Mouse (Mus musculus) limb, embryonic 12.5 days (tissue): Measurements from ENCODE around the gene Nid2. TPM values are rescaled to one million over a fixed set of nuclear protein-coding genes. Genes with fewer than 3 reads are reported as not detected.

Source experiments
- ATAC-seq: fragments of 200-750 bp; cut with Nextera tagmentation; 2 replicates; pipeline ENCODE4 v1.8.0; 2017; ENCODE audit warnings: low read depth, moderate TSS enrichment; ENCODE audit not compliant: insufficient number of reproducible peaks, insufficient read depth, low FRiP score, low TSS enrichment
- H3K27ac ChIP-seq: fragments of 300-500 bp; sonication (generic); 2 replicates; pipeline ENCODE4 v1.5.1; 2016; ENCODE audit warnings: mild to moderate bottlenecking, moderate library complexity
- H3K27me3 ChIP-seq: fragments of 300-500 bp; sonication (generic); 2 replicates; pipeline ENCODE4 v1.6.1; 2016; ENCODE audit warnings: mild to moderate bottlenecking, moderate library complexity
- H3K36me3 ChIP-seq: fragments of 300-500 bp; sonication (generic); 2 replicates; pipeline ENCODE4 v1.6.1; 2016; ENCODE audit warnings: mild to moderate bottlenecking, moderate library complexity
- H3K4me1 ChIP-seq: fragments of 300-500 bp; sonication (generic); replicated peaks from 2 replicates; pipeline ENCODE4 v1.6.1; 2016
- H3K4me2 ChIP-seq: fragments of 300-500 bp; sonication (generic); 2 replicates; pipeline ENCODE4 v1.6.1; 2016; ENCODE audit warnings: mild to moderate bottlenecking, moderate library complexity
- H3K4me3 ChIP-seq: fragments of 300-500 bp; sonication (generic); replicated peaks from 2 replicates; pipeline ENCODE4 v1.5.1; 2016; ENCODE audit warnings: mild to moderate bottlenecking
- H3K9ac ChIP-seq: fragments of 300-500 bp; sonication (generic); replicated peaks from 2 replicates; pipeline ENCODE4 v1.6.1; 2016; ENCODE audit warnings: mild to moderate bottlenecking, moderate library complexity
- H3K9me3 ChIP-seq: fragments of 300-500 bp; sonication (generic); 2 replicates; pipeline ENCODE4 v1.6.1; 2016; ENCODE audit warnings: mild to moderate bottlenecking, moderate library complexity
- WGBS: fragments of 180-500 bp; shearing (Covaris S2); methylation state at CpG from one replicate; pipeline ENCODE4 v1.1.7; 2016; 5-methylcytosine and 5-hydroxymethylcytosine counted together
- polyA plus RNA-seq: library from polyadenylated mRNA; unstranded; fragments of >200 nt; fragmentation: Nextera tagmentation; extraction: Ambion mirVana; gene quantifications from 2 replicates; pipeline ENCODE4 v1.2.1, GENCODE M21; 2016

Nid2 gene
- polyA plus RNA-seq, 1 experiment from 2014 or later: 87.1 TPM

DNA sequence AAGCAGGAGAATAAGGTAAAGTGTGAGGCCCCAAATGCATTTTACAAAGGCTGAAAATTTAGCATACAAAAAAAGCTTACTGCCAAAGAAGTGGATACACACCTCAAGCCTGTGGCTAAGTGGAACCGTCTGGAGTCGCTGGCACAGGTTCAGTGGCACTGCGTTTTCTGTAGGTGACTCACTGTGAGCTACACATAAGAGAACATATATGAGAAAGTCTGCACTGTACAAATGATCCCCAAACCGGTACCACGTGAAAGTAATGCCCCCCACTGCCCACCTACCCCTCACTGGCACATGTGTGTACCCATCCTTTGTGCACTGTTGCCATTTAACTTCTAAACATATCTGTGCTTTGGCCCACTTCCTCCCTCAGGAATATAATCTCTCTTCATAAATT lies 22.8 kb upstream of the Nid2 start:
- H3K27ac ChIP-seq: no peak overlapping the region
- no peaks in the 10 kb centered on the region for H3K4me1 ChIP-seq
- H3K9ac ChIP-seq: no peak overlapping the region
- no peaks in the 10 kb centered on the region for H3K27me3 ChIP-seq
- H3K4me2 ChIP-seq: no peak overlapping the region
- no peaks in the 10 kb centered on the region for H3K36me3 ChIP-seq
- no peaks in the 10 kb centered on the region for H3K9me3 ChIP-seq
- no peak overlapping the region for H3K4me3 ChIP-seq
- ATAC-seq: no peak
- WGBS: 79% methylated on average over 5 of the region's 5 CpGs

DNA sequence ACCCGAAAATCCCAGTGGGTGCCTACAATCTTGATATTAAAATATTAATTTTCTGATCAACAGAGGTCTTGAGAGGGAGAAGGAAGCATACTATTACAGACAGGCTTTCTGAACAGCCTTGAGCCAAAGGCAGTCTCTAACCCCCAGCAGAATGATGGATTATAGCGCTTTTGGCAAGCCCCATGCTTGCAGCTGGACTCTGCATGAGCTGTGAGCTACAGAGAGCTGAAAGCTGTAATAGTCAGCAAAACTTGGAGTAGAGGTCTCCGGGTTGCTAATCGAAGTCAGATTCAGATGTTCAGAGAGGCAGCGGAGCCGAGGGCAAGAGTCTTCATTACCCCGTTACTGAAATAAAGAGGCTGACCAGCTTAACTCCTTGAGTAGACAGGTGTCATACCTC lies 22.3 kb upstream of the Nid2 start:
- H3K4me1 ChIP-seq: no peaks in the 10 kb centered on the region; the same call in 1 of the 2 replicates
- WGBS: 59% methylated on average over 7 of the region's 7 CpGs
- H3K27ac ChIP-seq: no peak overlapping the region
- H3K9me3 ChIP-seq: no peaks in the 10 kb centered on the region
- no peaks in the 10 kb centered on the region for H3K27me3 ChIP-seq
- no peak overlapping the region for H3K4me3 ChIP-seq
- H3K36me3 ChIP-seq: no peaks in the 10 kb centered on the region
- no peak overlapping the region for H3K9ac ChIP-seq
- no peak; the same call in 1 of the 2 replicates for ATAC-seq
- H3K4me2 ChIP-seq: no peak overlapping the region

DNA sequence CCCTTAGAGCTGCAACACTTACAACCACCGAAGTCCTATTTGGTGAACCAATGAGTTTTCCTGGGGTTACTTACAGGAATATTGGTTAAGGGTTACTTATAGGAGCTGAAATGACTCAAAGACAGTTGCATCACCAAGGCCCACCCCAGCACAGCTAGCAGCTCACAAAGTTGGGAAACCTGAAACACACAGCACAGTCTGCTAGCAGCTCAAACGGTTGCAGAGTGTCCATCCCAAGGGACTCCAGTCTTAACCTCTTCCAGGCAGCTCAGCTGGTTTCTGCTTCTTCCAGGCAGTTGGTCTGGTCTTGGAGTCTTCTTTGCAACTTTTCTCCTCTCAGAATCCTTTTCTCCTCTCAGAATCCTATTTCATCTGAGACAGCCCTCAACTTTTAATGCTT lies 19.0 kb upstream of the Nid2 start:
- H3K4me1 ChIP-seq: peaks cover 3% of the 10 kb centered on the region

DNA sequence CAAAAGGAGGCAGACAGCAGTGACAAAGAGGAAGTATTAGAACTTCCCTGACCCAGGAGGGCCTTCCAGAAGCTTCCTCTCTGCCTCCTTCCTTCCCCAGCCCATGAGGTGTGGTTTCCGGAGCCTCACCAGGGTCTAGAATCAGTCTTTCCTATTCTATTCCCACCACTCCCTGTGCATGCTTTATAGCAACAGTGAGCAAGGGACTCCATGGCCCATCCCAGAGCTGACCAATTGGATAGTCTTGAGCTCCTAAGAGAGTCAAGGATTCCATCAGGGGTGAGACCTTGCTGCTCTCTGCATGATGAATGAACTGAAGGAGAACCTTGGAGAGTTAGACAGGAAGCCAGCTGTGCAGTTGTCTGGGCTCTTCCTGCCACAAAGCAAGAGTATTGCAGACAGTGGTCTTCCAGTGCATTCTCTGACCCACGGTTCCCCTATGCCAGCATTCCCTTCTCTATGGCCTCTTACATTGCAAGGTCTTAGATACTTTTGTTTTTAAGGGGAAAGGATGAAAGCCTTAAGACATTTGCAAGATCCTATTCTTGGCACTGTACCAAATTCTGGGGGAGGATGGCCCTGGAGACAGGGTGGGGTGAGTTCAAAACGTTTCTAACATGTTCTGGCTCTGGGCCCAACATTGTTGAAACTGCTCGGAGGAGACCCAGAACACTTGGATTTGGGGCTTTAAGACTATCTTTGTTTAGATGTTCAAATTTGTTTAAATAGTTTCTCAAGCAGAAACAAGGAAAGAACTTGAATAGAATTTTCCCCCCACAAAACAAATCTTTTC lies 17.4 kb upstream of the Nid2 start:
- Histone ChIP-seq H3K27ac (no peak overlapping the region), H3K36me3 (no peaks in the 10 kb centered on the region)
- no peak; the same call in 1 of the 2 replicates for ATAC-seq

More for the DNA sequence above, 19.0 kb upstream of the Nid2 start:
- Histone ChIP-seq H3K36me3 (no peaks in the 10 kb centered on the region), H3K27ac (no peak overlapping the region), H3K4me3 (no peak overlapping the region), H3K27me3 (no peaks in the 10 kb centered on the region), H3K9ac (no peak overlapping the region), H3K9me3 (no peaks in the 10 kb centered on the region), H3K4me2 (no peak overlapping the region)
- ATAC-seq: no peak
- 77% methylated on average over 2 of the region's 2 CpGs for WGBS

DNA sequence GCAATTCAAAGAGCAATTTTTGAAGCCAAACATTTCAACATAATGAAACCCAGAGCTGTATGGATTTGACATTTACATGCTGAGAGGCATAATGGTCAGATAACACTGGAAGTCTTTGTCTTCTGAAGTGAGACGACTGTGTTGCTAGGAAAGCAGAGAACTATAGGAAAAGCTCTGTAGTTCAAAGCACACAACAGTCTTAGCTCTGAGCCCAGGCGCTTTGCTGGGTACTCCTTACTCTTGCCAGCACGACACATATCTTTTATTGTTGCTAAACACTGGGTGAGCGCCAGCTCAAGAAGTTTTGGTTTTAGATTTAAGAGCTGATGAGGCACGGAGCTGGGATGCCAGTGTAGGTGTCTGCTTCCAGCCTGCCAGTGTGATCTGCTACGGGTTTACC lies 15.8 kb upstream of the Nid2 start:
- no peak overlapping the region for H3K9ac ChIP-seq
- no peaks in the 10 kb centered on the region for H3K27me3 ChIP-seq
- no peaks in the 10 kb centered on the region for H3K36me3 ChIP-seq
- H3K9me3 ChIP-seq: no peaks in the 10 kb centered on the region
- H3K4me3 ChIP-seq: no peak overlapping the region
- WGBS: 52% methylated on average over 6 of the region's 6 CpGs
- no peak overlapping the region for H3K27ac ChIP-seq
- ATAC-seq: no peak
- no peak overlapping the region for H3K4me2 ChIP-seq
- peaks cover 9% of the 10 kb centered on the region for H3K4me1 ChIP-seq

More for the DNA sequence above, 17.4 kb upstream of the Nid2 start:
- Histone ChIP-seq H3K4me1 (peaks cover 9% of the 10 kb centered on the region), H3K9me3 (no peaks in the 10 kb centered on the region), H3K9ac (no peak overlapping the region), H3K4me3 (no peak overlapping the region), H3K27me3 (no peaks in the 10 kb centered on the region), H3K4me2 (no peak overlapping the region)
- 72% methylated on average over 4 of the region's 4 CpGs for WGBS

DNA sequence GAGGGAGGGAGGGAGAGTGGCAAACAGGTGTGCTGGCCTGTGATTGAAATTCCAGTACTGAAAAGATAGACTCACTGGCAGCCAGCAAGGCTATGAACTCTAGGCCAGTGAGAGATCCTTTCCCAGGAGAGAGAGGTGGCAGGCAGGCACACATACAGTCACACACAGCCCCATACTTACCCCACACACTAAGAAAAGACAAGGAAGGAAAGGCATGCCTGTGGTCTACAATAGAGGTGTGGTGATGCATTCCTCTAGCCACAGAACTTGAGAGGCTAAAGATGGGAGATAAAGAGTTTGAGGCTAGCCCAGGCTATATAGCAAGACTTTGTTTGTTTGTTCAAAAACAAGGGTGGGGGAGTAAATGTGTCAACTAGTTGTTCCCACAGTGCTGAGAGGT lies 13.5 kb upstream of the Nid2 start:
- H3K36me3 ChIP-seq: no peaks in the 10 kb centered on the region
- ATAC-seq: no peak
- peaks cover 9% of the 10 kb centered on the region for H3K4me1 ChIP-seq
- H3K4me3 ChIP-seq: no peak overlapping the region
- H3K27ac ChIP-seq: peak overlapping the region; percentile 60
- H3K9me3 ChIP-seq: no peaks in the 10 kb centered on the region
- H3K27me3 ChIP-seq: no peaks in the 10 kb centered on the region
- H3K4me2 ChIP-seq: no peak overlapping the region
- no peak overlapping the region for H3K9ac ChIP-seq

DNA sequence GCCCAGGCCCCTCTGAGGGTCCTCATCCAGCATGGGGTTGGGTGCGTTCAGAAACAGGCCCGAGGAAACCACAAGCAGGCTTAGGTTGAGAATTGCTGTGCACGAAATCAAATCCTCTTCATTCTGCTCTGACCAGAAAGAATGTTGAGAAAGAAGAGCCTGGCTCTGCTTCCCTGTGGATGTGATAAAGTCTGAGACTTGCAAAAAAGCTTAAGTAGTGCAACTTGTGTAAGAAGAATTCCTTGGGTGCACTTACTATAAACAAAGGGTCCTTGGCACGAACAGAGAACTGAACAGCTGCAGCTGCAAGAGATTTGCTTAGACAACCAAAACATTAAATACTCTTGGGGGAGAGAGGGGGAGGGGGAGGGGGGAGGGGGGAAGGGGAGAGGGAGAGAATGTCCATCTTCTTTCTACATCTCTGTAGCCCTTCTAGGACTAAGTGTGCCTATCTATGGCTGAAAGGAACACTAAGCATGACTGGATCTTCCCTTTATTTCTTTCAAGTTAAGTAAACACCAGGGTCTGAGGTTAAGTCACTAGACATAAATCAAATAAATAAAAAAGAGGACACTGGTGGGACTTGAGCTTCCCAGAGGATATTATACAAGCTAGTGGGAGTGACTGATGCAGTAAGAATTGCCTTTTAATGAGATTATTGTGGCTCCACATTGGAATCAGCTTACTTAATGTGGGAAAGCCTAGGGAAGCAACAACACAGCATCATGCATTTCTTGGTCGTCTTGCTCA lies 12.8 kb upstream of the Nid2 start:
- WGBS: 39% methylated on average over 5 of the region's 5 CpGs
- Histone ChIP-seq H3K27ac (peak overlapping the region; percentile 60), H3K27me3 (no peaks in the 10 kb centered on the region), H3K9ac (no peak overlapping the region), H3K36me3 (no peaks in the 10 kb centered on the region), H3K4me1 (peaks cover 9% of the 10 kb centered on the region), H3K4me2 (no peak overlapping the region), H3K9me3 (no peaks in the 10 kb centered on the region), H3K4me3 (no peak overlapping the region)
- ATAC-seq: no peak

DNA sequence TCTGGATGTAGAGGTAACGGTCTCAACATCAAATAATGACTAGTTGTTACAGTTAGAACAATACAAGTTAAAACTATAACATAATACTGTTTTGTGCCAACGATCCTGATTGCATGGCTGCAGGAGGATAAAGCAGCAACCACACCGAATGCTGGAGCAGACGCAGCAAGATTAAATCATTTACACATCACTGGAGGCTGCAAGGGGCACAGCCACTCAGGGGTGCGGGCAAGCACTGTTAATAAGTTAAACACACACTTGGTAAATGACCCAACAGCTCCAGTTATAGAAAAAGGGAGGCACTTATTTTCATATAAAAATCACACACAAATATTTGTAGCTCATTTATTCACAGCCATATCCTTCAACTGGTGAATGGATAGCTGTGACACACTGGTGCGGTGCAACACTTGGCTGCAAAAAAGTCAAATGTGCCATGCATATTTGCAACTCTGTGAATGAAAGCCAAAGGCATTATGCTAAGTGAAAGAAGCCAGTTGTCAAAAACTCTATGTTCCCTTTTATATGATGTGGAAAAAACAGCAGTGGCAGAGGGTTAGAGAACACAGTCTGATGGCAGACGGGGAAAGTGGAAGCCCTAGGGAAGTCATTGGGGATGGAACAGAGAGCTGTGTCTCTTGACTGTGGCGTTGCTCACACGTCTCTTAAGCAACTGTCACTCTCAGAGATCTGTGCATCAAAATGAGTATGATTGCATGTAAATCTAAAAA lies 11.5 kb upstream of the Nid2 start:
- ATAC-seq: no peak
- Histone ChIP-seq H3K4me3 (no peak overlapping the region), H3K27me3 (no peaks in the 10 kb centered on the region), H3K4me2 (no peak overlapping the region), H3K9me3 (no peaks in the 10 kb centered on the region), H3K4me1 (peaks cover 9% of the 10 kb centered on the region), H3K9ac (no peak overlapping the region), H3K27ac (no peak overlapping the region), H3K36me3 (no peaks in the 10 kb centered on the region)
- WGBS: 82% methylated on average over 9 of the region's 9 CpGs

DNA sequence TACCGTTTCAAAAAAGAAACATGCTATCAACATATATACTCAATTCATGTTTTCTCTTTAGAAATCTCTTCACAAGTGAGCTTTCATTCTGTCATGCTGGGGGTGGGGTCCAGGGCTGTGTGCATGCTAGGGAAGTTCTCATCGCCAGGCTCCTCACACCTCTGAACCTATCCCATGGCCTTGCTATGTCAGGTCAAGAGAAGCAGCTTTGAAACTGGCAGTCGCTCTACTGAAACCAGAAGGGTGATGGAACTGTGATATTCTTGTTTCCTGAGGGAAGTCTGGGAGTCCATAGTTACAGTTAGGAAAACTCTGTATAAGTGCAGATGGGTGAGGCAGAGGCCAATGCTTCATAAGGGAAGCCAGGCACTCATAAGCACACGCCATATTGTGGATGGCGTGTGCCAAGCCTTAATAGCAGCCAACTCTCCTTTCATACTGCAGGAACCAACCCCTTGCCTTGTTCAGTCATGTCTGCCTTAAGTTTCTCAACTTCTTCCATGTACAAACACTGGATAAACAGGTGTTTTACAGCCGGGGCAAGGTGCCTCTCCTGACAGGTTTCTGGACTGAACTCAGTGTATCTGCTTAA lies 10.8 kb upstream of the Nid2 start:
- no peaks in the 10 kb centered on the region for H3K27me3 ChIP-seq
- no peak overlapping the region for H3K27ac ChIP-seq
- H3K36me3 ChIP-seq: no peaks in the 10 kb centered on the region
- WGBS: 92% methylated on average over 6 of the region's 6 CpGs
- H3K9ac ChIP-seq: no peak overlapping the region
- no peaks in the 10 kb centered on the region for H3K9me3 ChIP-seq
- no peak overlapping the region for H3K4me2 ChIP-seq
- peaks cover 9% of the 10 kb centered on the region for H3K4me1 ChIP-seq
- no peak overlapping the region for H3K4me3 ChIP-seq
- no peak for ATAC-seq

DNA sequence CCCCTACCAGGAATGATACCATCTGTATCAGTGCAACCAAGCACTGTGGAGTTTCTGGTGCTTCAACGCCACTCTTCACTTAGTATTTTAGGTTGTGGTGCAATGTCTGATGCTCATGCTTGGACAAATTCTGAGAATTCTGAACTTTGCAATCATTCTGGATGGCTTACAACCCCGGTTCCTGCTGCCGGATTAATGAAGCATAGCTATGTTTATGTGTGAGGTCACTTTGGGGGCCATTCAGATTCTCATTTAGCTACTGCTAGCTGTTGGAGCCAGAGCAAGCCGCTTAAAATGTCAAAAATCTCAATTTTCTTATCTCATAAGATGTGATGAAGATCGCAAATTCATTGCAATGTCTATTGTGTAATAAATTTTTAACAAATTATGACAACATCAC lies 6.2 kb upstream of the Nid2 start:
- Histone ChIP-seq H3K9ac (no peak overlapping the region), H3K27me3 (no peaks in the 10 kb centered on the region), H3K4me2 (no peak overlapping the region), H3K4me3 (no peak overlapping the region), H3K36me3 (no peaks in the 10 kb centered on the region), H3K27ac (no peak overlapping the region), H3K9me3 (no peaks in the 10 kb centered on the region), H3K4me1 (peaks cover 13% of the 10 kb centered on the region)
- WGBS: 79% methylated on average over 5 of the region's 5 CpGs
- ATAC-seq: no peak

DNA sequence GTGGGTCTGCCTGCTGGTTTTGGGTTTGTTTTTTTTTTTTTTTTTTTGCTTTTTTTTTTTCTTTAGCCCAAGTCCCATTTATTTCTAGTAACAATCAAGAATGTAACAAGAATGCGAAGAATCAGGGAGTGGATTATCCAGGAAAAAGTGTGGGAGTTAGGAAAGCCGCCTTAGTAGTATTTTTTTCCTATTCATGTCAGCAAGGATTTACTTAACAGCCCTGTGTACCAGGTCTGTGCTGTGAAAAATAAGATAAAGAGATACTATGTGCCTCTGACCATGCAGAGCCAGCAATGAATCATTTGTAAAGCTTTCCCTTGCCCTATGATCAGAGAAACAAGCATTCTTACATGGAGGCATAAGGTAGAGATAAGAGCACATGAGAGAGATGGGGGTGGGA lies 4.8 kb upstream of the Nid2 start:
- no peak overlapping the region for H3K27ac ChIP-seq
- no peaks in the 10 kb centered on the region for H3K9me3 ChIP-seq
- no peaks in the 10 kb centered on the region for H3K27me3 ChIP-seq
- H3K36me3 ChIP-seq: no peaks in the 10 kb centered on the region
- no peak overlapping the region for H3K9ac ChIP-seq
- H3K4me1 ChIP-seq: peaks cover 23% of the 10 kb centered on the region
- no peak for ATAC-seq
- H3K4me3 ChIP-seq: no peak overlapping the region
- no peak overlapping the region for H3K4me2 ChIP-seq
- WGBS: 85% methylated on average over 2 of the region's 2 CpGs
